Mouse (Mus musculus) CH12.LX (cell line): ENCODE results near the gene Tnfsf12. TPM values are rescaled to one million over a fixed set of nuclear protein-coding genes. Genes with fewer than 3 reads are reported as not detected.
A peak's percentile ranks its signal among the peaks of the same experiment; 100 is the strongest.

ENCODE experiments used
- DNase-seq: peaks from one replicate; pipeline ENCODE4 v3.0.0-alpha.2; 2013; ENCODE audit errors: extremely low read depth
- H3K27ac ChIP-seq: 2 replicates; pipeline ENCODE4 v1.5.1; 2012; ENCODE audit warnings: low read depth, mild to moderate bottlenecking, control low read depth, moderate library complexity; ENCODE audit not compliant: insufficient read depth
- H3K27me3 ChIP-seq: replicated peaks from 2 replicates; pipeline ENCODE3; 2012; ENCODE audit warnings: inconsistent platforms
- H3K36me3 ChIP-seq, 2 experiments: replicated peaks in 1 of 2; 2 replicates each; pipeline versions ENCODE3 to v1.6.1; 2012; ENCODE audit warnings: inconsistent platforms in 1 of 2, low read length in 1 of 2, mild to moderate bottlenecking in 1 of 2, mixed read lengths in 1 of 2, moderate library complexity in 1 of 2; ENCODE audit not compliant: control insufficient read depth in 1 of 2, insufficient read depth in 1 of 2
- H3K4me1 ChIP-seq, 2 experiments: 2 replicates each; pipeline ENCODE4 v1.6.1; 2012; ENCODE audit warnings: inconsistent platforms in 1 of 2, moderate library complexity in 1 of 2; ENCODE audit not compliant: insufficient read depth in 2 of 2, control insufficient read depth in 1 of 2
- H3K4me2 ChIP-seq: 2 replicates; pipeline ENCODE4 v1.6.1; 2012; ENCODE audit warnings: low read depth, mild to moderate bottlenecking, control low read depth; ENCODE audit not compliant: poor library complexity, insufficient read depth, severe bottlenecking
- H3K4me3 ChIP-seq, 3 experiments: fragments of 150-350 bp in 1 of 3; sonication (generic) in 1 of 3; replicated peaks in 1 of 3; 2 replicates each; pipeline versions ENCODE3 to v1.5.1; 2011 to 2012; ENCODE audit warnings: low read depth in 2 of 3, low read length in 2 of 3, mild to moderate bottlenecking in 2 of 3, moderate library complexity in 2 of 3, control low read depth in 1 of 3, improper control_type of control experiment in 1 of 3, inconsistent platforms in 1 of 3, mixed read lengths in 1 of 3; ENCODE audit not compliant: poor library complexity in 1 of 3
- H3K79me2 ChIP-seq: replicated peaks from 2 replicates; pipeline ENCODE4 v1.6.1; 2012; ENCODE audit warnings: mild to moderate bottlenecking, moderate library complexity; ENCODE audit not compliant: control insufficient read depth, poor library complexity, insufficient read depth, severe bottlenecking; ENCODE audit errors: extremely low read depth
- H3K9ac ChIP-seq: 2 replicates; pipeline ENCODE4 v1.6.1; 2012; ENCODE audit warnings: low read depth, mild to moderate bottlenecking, control low read depth, moderate library complexity; ENCODE audit not compliant: insufficient read depth
- H3K9me3 ChIP-seq: replicated peaks from 2 replicates; pipeline ENCODE3; 2012; ENCODE audit warnings: low read length, inconsistent platforms, mixed read lengths
- BHLHE40 ChIP-seq: IDR thresholded peaks from 2 replicates; pipeline ENCODE4 v1.6.1; 2011; ENCODE audit warnings: mild to moderate bottlenecking, low read depth, low read length, improper control_type of control experiment
- CHD1 ChIP-seq: IDR thresholded peaks from 2 replicates; pipeline ENCODE4 v1.6.1; 2012; ENCODE audit warnings: low read depth, low read length, improper control_type of control experiment, inconsistent platforms
- CHD2 ChIP-seq: IDR thresholded peaks from 2 replicates; pipeline ENCODE4 v1.6.1; 2011; ENCODE audit warnings: low read length, improper control_type of control experiment
- CTCF ChIP-seq, 2 experiments: IDR thresholded peaks in 1 of 2; conservative IDR thresholded peaks in 1 of 2; 2 replicates each; pipeline ENCODE4 v1.5.1; 2011 to 2012; ENCODE audit warnings: low read depth in 2 of 2, low read length in 2 of 2, improper control_type of control experiment in 1 of 2, inconsistent platforms in 1 of 2, mild to moderate bottlenecking in 1 of 2, moderate library complexity in 1 of 2
- E2F4 ChIP-seq: IDR thresholded peaks from 2 replicates; pipeline ENCODE4 v1.6.1; 2011; ENCODE audit warnings: low read depth, low read length, improper control_type of control experiment; ENCODE audit not compliant: insufficient replicate concordance
- ELF1 ChIP-seq: IDR thresholded peaks from 2 replicates; pipeline ENCODE4 v1.6.1; 2014; ENCODE audit warnings: low read depth, mild to moderate bottlenecking, inconsistent platforms, low read length, improper control_type of control experiment
- EP300 ChIP-seq: IDR thresholded peaks from 2 replicates; pipeline ENCODE4 v1.6.1; 2011; ENCODE audit warnings: low read length, improper control_type of control experiment
- ETS1 ChIP-seq: conservative IDR thresholded peaks from 2 replicates; pipeline ENCODE4 v1.6.1; 2012; ENCODE audit warnings: low read depth, mild to moderate bottlenecking, inconsistent platforms, low read length, improper control_type of control experiment, moderate library complexity
- GABPA ChIP-seq: IDR thresholded peaks from 2 replicates; pipeline ENCODE4 v1.6.1; 2012; ENCODE audit warnings: low read depth, low read length, improper control_type of control experiment, inconsistent platforms; ENCODE audit not compliant: insufficient replicate concordance
- HCFC1 ChIP-seq: IDR thresholded peaks from 2 replicates; pipeline ENCODE4 v1.6.1; 2012; ENCODE audit warnings: low read depth, mild to moderate bottlenecking, inconsistent platforms, low read length, improper control_type of control experiment
- IRF4 ChIP-seq: IDR thresholded peaks from 2 replicates; pipeline ENCODE4 v1.6.1; 2014; ENCODE audit warnings: low read depth, mild to moderate bottlenecking, inconsistent platforms, low read length, improper control_type of control experiment
- JUN ChIP-seq: IDR thresholded peaks from 2 replicates; pipeline ENCODE4 v1.6.1; 2011; ENCODE audit warnings: low read depth, mild to moderate bottlenecking, low read length, improper control_type of control experiment, moderate library complexity; ENCODE audit not compliant: insufficient read depth
- JUND ChIP-seq: conservative IDR thresholded peaks from 2 replicates; pipeline ENCODE4 v1.6.1; 2011; ENCODE audit warnings: low read depth, low read length, improper control_type of control experiment
- KAT2A ChIP-seq: IDR thresholded peaks from 2 replicates; pipeline ENCODE4 v1.6.1; 2012; ENCODE audit warnings: low read length, improper control_type of control experiment, inconsistent platforms; ENCODE audit not compliant: insufficient replicate concordance
- MAFK ChIP-seq: IDR thresholded peaks from 2 replicates; pipeline ENCODE4 v1.6.1; 2011; ENCODE audit warnings: low read length, improper control_type of control experiment; ENCODE audit not compliant: insufficient replicate concordance
- MAX ChIP-seq: IDR thresholded peaks from 2 replicates; pipeline ENCODE4 v1.6.1; 2011; ENCODE audit warnings: low read length, improper control_type of control experiment
- MAZ ChIP-seq: IDR thresholded peaks from 2 replicates; pipeline ENCODE4 v1.6.1; 2012; ENCODE audit warnings: low read depth, mild to moderate bottlenecking, inconsistent platforms, low read length, improper control_type of control experiment, moderate library complexity
- MEF2A ChIP-seq: IDR thresholded peaks from 2 replicates; pipeline ENCODE4 v1.6.1; 2014; ENCODE audit warnings: low read depth, mild to moderate bottlenecking, inconsistent platforms, low read length, improper control_type of control experiment, borderline replicate concordance
- MXI1 ChIP-seq: IDR thresholded peaks from 2 replicates; pipeline ENCODE4 v1.6.1; 2011; ENCODE audit warnings: mild to moderate bottlenecking, low read depth, low read length, improper control_type of control experiment
- MYC ChIP-seq: IDR thresholded peaks from 2 replicates; pipeline ENCODE4 v1.6.1; 2011; ENCODE audit warnings: low read depth, mild to moderate bottlenecking, improper control_type of control experiment, low read length
- NELFE ChIP-seq: IDR thresholded peaks from 2 replicates; pipeline ENCODE4 v1.6.1; 2011; ENCODE audit warnings: low read depth, low read length, improper control_type of control experiment
- NRF1 ChIP-seq: IDR thresholded peaks from 2 replicates; pipeline ENCODE4 v1.6.1; 2014; ENCODE audit warnings: low read depth, mild to moderate bottlenecking, inconsistent platforms, low read length, improper control_type of control experiment, moderate library complexity
- PAX5 ChIP-seq: IDR thresholded peaks from 2 replicates; pipeline ENCODE4 v1.6.1; 2012; ENCODE audit warnings: low read length, inconsistent platforms, mixed read lengths
- POLR2A ChIP-seq: IDR thresholded peaks from 2 replicates; pipeline ENCODE4 v1.6.1; 2011; ENCODE audit warnings: low read depth, mild to moderate bottlenecking, improper control_type of control experiment, low read length
- POLR2AphosphoS2 ChIP-seq: IDR thresholded peaks from 2 replicates; pipeline ENCODE4 v1.6.1; 2011; ENCODE audit warnings: low read depth, low read length, improper control_type of control experiment
- RAD21 ChIP-seq: IDR thresholded peaks from 2 replicates; pipeline ENCODE4 v1.6.1; 2011; ENCODE audit warnings: low read depth, mild to moderate bottlenecking, low read length, improper control_type of control experiment, moderate library complexity
- RCOR1 ChIP-seq: conservative IDR thresholded peaks from 2 replicates; pipeline ENCODE4 v1.6.1; 2012; ENCODE audit warnings: low read depth, mild to moderate bottlenecking, inconsistent platforms, low read length, improper control_type of control experiment
- SIN3A ChIP-seq: IDR thresholded peaks from 2 replicates; pipeline ENCODE4 v1.6.1; 2012; ENCODE audit warnings: low read length, improper control_type of control experiment, inconsistent platforms
- SMC3 ChIP-seq: IDR thresholded peaks from 2 replicates; pipeline ENCODE4 v1.6.1; 2011; ENCODE audit warnings: low read depth, low read length, improper control_type of control experiment
- TBP ChIP-seq: conservative IDR thresholded peaks from 2 replicates; pipeline ENCODE4 v1.6.1; 2011; ENCODE audit warnings: low read depth, low read length, improper control_type of control experiment
- TCF12 ChIP-seq: IDR thresholded peaks from 2 replicates; pipeline ENCODE4 v1.6.1; 2014; ENCODE audit warnings: low read depth, mild to moderate bottlenecking, inconsistent platforms, low read length, improper control_type of control experiment
- UBTF ChIP-seq: IDR thresholded peaks from 2 replicates; pipeline ENCODE4 v1.6.1; 2012; ENCODE audit warnings: low read depth, mild to moderate bottlenecking, inconsistent platforms, low read length, improper control_type of control experiment, moderate library complexity
- USF1 ChIP-seq: IDR thresholded peaks from 2 replicates; pipeline ENCODE4 v1.6.1; 2014; ENCODE audit warnings: low read depth, mild to moderate bottlenecking, inconsistent platforms, low read length, improper control_type of control experiment
- USF2 ChIP-seq: conservative IDR thresholded peaks from 2 replicates; pipeline ENCODE4 v1.6.1; 2011; ENCODE audit warnings: low read depth, low read length, improper control_type of control experiment
- ZC3H11A ChIP-seq: IDR thresholded peaks from 2 replicates; pipeline ENCODE4 v1.6.1; 2012; ENCODE audit warnings: low read depth, mild to moderate bottlenecking, inconsistent platforms, low read length, improper control_type of control experiment
- ZKSCAN1 ChIP-seq: IDR thresholded peaks from 2 replicates; pipeline ENCODE4 v1.6.1; 2012; ENCODE audit warnings: low read depth, inconsistent platforms, low read length, improper control_type of control experiment, borderline replicate concordance
- ZMIZ1 ChIP-seq: IDR thresholded peaks from 2 replicates; pipeline ENCODE4 v1.6.1; 2012; ENCODE audit warnings: low read depth, mild to moderate bottlenecking, inconsistent platforms, low read length, improper control_type of control experiment
- ZNF384 ChIP-seq: IDR thresholded peaks from 2 replicates; pipeline ENCODE4 v1.6.1; 2012; ENCODE audit warnings: low read depth, low read length, improper control_type of control experiment, inconsistent platforms
- dilution Hi-C: fragments of 300-500 bp; cut with MboI; formaldehyde crosslinking; loops from 2 replicates; pipeline ENCODE4 v1.14.3; 2020; ENCODE audit warnings: low sequenced_read_pairs; ENCODE audit not compliant: extremely low pct_unique_long_range_greater_than_20kb, extremely low pct_ligation_motif_present
- in situ Hi-C: fragments of 300-500 bp; cut with MboI; formaldehyde crosslinking; loops from 3 replicates; pipeline ENCODE4 v1.14.3; 2019; ENCODE audit warnings: low sequenced_read_pairs, low pct_ligation_motif_present, low pct_unique_long_range_greater_than_20kb, mixed read lengths
- polyA plus RNA-seq: library from polyadenylated mRNA; unstranded; fragments of >175 nt; gene quantifications from 2 replicates; pipeline ENCODE4 v1.2.1, GENCODE M21; 2012; ENCODE audit warnings: low read depth; ENCODE audit not compliant: insufficient read length
- total RNA-seq, 2 experiments: library from RNA; depleted of rRNA; stranded (reverse); fragments of 300-350 nt in 1 of 2; fragments of >200 nt in 1 of 2; gene quantifications; 2 replicates each; pipeline ENCODE4 v1.2.3; 2012 to 2014

Gene Tnfsf12
- total and polyA plus RNA-seq, 3 experiments: not detected

DNA sequence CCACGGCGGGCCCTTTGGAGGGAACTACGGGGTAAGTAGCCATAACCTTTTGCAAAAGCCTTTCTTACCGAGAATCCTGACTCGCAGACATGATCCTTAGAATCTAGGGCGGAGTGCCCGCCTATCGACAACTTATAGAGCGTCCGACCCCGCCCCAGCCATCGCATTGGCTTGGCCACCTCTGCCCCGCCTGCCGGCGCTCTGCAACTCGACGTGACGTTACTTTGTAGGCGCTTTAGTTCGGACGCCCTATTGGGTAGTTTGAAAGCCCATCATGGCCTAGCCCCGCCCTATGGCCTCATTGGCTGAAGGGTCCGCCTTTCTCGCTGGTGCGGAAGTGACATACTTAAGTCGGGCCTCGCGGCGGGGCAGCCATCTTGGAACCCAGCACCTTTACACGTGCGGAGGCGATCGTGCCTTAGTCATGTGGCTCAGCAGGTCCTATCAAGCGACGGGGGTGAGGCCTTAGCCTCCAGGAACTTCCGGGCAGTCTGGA lies 23.4 kb downstream of the Tnfsf12 start, which contains the start of gene Eif4a1:
TSS of gene Eif4a1 (minus strand) at position 213 of the 496 bp plus-strand sequence.
- Histone ChIP-seq H3K27me3 (no peaks in the 10 kb centered on the region), H3K9me3 (no peaks in the 10 kb centered on the region), H3K4me3 (peak within 1 kb of the TSS; percentile 74 to 94 (median 75)), H3K36me3 (peaks cover 70 to 86% of the 10 kb centered on the region in 2 experiments), H3K4me1 (peaks cover 8 to 61% of the 10 kb centered on the region in 2 experiments; a peak in 3 of 4 replicates), H3K9ac (peak within 1 kb of the TSS; percentile 99), H3K27ac (peak within 1 kb of the TSS; percentile 88), H3K79me2 (peaks cover 57% of the 10 kb centered on the region), H3K4me2 (peak within 1 kb of the TSS; percentile 95)
- in situ Hi-C loops (no loop called here), dilution Hi-C loops (no loop called here)
- peak; percentile 100 for DNase-seq
- TF ChIP-seq ELF1: peak; percentile 98
- peak; percentile 100 for TF ChIP-seq POLR2A
- TF ChIP-seq BHLHE40: peak; percentile 100
- no peak for TF ChIP-seq UBTF
- peak; percentile 87 for TF ChIP-seq HCFC1
- no peak for TF ChIP-seq PAX5
- no peak for TF ChIP-seq MAZ
- no peak for TF ChIP-seq ZKSCAN1
- peak; percentile 100 for TF ChIP-seq NELFE
- peak; percentile 95 for TF ChIP-seq MXI1
- TF ChIP-seq NRF1: peak; percentile 72
- TF ChIP-seq MAFK: no peak
- no peak for TF ChIP-seq MEF2A
- TF ChIP-seq JUND: no peak
- no peak for TF ChIP-seq SMC3
- no peak for TF ChIP-seq JUN
- TF ChIP-seq TBP: peak; percentile 99
- peak; percentile 96 for TF ChIP-seq CHD2
- peak; percentile 100 for TF ChIP-seq MAX
- no peak for TF ChIP-seq CTCF (conservative IDR thresholded peaks at IDR 0.05 in 1 of 2, IDR thresholded peaks at IDR 0.05 in 1 of 2; ENCODE audit: low read depth in 2 of 2, low read length in 2 of 2)
- TF ChIP-seq KAT2A: peak; percentile 73; the same call in 1 of the 2 replicates
- TF ChIP-seq GABPA: no peak; the same call in 1 of the 2 replicates
- TF ChIP-seq ZNF384: no peak
- TF ChIP-seq ZC3H11A: no peak
- TF ChIP-seq E2F4: peak; percentile 71; the same call in 1 of the 2 replicates
- TF ChIP-seq RAD21: no peak
- TF ChIP-seq CHD1: no peak
- TF ChIP-seq ZMIZ1: peak; percentile 99
- TF ChIP-seq MYC: peak; percentile 100
- no peak for TF ChIP-seq EP300
- peak; percentile 94 for TF ChIP-seq USF1
- TF ChIP-seq TCF12: peak; percentile 90
- TF ChIP-seq RCOR1: no peak; the same call in 1 of the 2 replicates
- TF ChIP-seq IRF4: peak; percentile 14; the same call in 1 of the 2 replicates
- peak; percentile 91 for TF ChIP-seq USF2
- TF ChIP-seq ETS1: peak; percentile 65
- TF ChIP-seq POLR2AphosphoS2: peak; percentile 100
- peak; percentile 87 for TF ChIP-seq SIN3A
- TF ChIP-seq, all 38 proteins: peak for 21
